Mouse (Mus musculus): Measurements from ENCODE around the gene Tk1. TPM values are rescaled to one million over a fixed set of nuclear protein-coding genes. Genes with fewer than 3 reads are reported as not detected.
A peak's percentile ranks its signal among the peaks of the same experiment; 100 is the strongest.

Tk1 gene
- polyA plus RNA-seq, 1 experiment: 52.8 TPM

- H3K4me2 ChIP-seq (ENCODE audit: low read depth): no peak overlapping the region
- H3K4me3 ChIP-seq: no peak overlapping the region
- no peak overlapping the region for H3ac ChIP-seq (ENCODE audit: control insufficient read depth, insufficient read length)
- no peaks in the 10 kb centered on the region for H3K79me2 ChIP-seq (ENCODE audit: control insufficient read depth, insufficient read depth)
- TF ChIP-seq CEBPB (IDR thresholded peaks at IDR 0.05; ENCODE audit: insufficient read depth, poor library complexity, severe bottlenecking) (no peak), POLR2A (IDR thresholded peaks at IDR 0.05; ENCODE audit: insufficient read length, low read depth) (no peak), TCF3 (IDR thresholded peaks at IDR 0.05; ENCODE audit: insufficient read length, low read depth) (no peak)
- H3K27me3 ChIP-seq (ENCODE audit: control insufficient read depth, insufficient read depth, insufficient read length): no peaks in the 10 kb centered on the region
- no peaks in the 10 kb centered on the region for H3K36me3 ChIP-seq (ENCODE audit: control insufficient read depth, insufficient read depth)
These were observed 37.4 kb upstream of the Tk1 start for GRCm38 (mm10) chr11:117863174-117863856.

- TF ChIP-seq POLR2AphosphoS2 (IDR thresholded peaks at IDR 0.05; ENCODE audit: insufficient read length, low read depth) (peak; percentile 22), TCF12 (IDR thresholded peaks at IDR 0.05; ENCODE audit: insufficient read depth, poor library complexity, severe bottlenecking) (no peak), MYOG (IDR thresholded peaks at IDR 0.05; ENCODE audit: control insufficient read depth in 1 of 3, insufficient read depth in 1 of 3, insufficient read length in 2 of 3, low read depth in 2 of 3) (no peak), E2F4 (IDR thresholded peaks at IDR 0.05; ENCODE audit: insufficient read depth) (no peak), MYOD1 (IDR thresholded peaks at IDR 0.05; ENCODE audit: control insufficient read depth in 1 of 3, insufficient read length in 2 of 3, low read depth in 2 of 3) (no peak), REST (IDR thresholded peaks at IDR 0.05; ENCODE audit: insufficient read depth, insufficient read length) (no peak), SRF (IDR thresholded peaks at IDR 0.05; ENCODE audit: control insufficient read depth, insufficient read length, low read depth) (no peak)
- Histone ChIP-seq H3K36me3 (ENCODE audit: control insufficient read depth, insufficient read depth) (peaks cover 7% of the 10 kb centered on the region), H3K4me2 (ENCODE audit: low read depth) (no peak within 1 kb of the TSS), H3K27me3 (ENCODE audit: control insufficient read depth, insufficient read depth, insufficient read length) (no peaks in the 10 kb centered on the region), H3K79me2 (ENCODE audit: control insufficient read depth, insufficient read depth) (peaks cover 9% of the 10 kb centered on the region), H3K4me3 (no peak within 1 kb of the TSS), H3ac (ENCODE audit: control insufficient read depth, insufficient read length) (no peak within 1 kb of the TSS)
These were observed 34.7 kb upstream of the Tk1 start, which contains the start of gene Tmem235 for GRCm38 (mm10) chr11:117860601-117861000. Tmem235 (plus strand) TSS chr11:117860752.

GRCm38 (mm10) chr11:117858392-117858791 is 32.5 kb upstream of the Tk1 start:
- Histone ChIP-seq H3K4me3 (no peak overlapping the region), H3K27me3 (ENCODE audit: control insufficient read depth, insufficient read depth, insufficient read length) (no peaks in the 10 kb centered on the region), H3K36me3 (ENCODE audit: control insufficient read depth, insufficient read depth) (peaks cover 14% of the 10 kb centered on the region), H3K79me2 (ENCODE audit: control insufficient read depth, insufficient read depth) (peaks cover 23% of the 10 kb centered on the region), H3K4me2 (ENCODE audit: low read depth) (no peak overlapping the region), H3ac (ENCODE audit: control insufficient read depth, insufficient read length) (no peak overlapping the region)
- TF ChIP-seq MYOG (IDR thresholded peaks at IDR 0.05; ENCODE audit: control insufficient read depth in 1 of 3, insufficient read depth in 1 of 3, insufficient read length in 2 of 3, low read depth in 2 of 3) (no peak), TCF12 (IDR thresholded peaks at IDR 0.05; ENCODE audit: insufficient read depth, poor library complexity, severe bottlenecking) (no peak), MYOD1 (IDR thresholded peaks at IDR 0.05; ENCODE audit: control insufficient read depth in 1 of 3, insufficient read length in 2 of 3, low read depth in 2 of 3) (no peak), REST (IDR thresholded peaks at IDR 0.05; ENCODE audit: insufficient read depth, insufficient read length) (no peak), POLR2AphosphoS2 (IDR thresholded peaks at IDR 0.05; ENCODE audit: insufficient read length, low read depth) (no peak), E2F4 (IDR thresholded peaks at IDR 0.05; ENCODE audit: insufficient read depth) (no peak), POLR2A (IDR thresholded peaks at IDR 0.05; ENCODE audit: insufficient read length, low read depth) (no peak), TCF3 (IDR thresholded peaks at IDR 0.05; ENCODE audit: insufficient read length, low read depth) (no peak), MAX (IDR thresholded peaks at IDR 0.05; ENCODE audit: low read depth) (no peak), CEBPB (IDR thresholded peaks at IDR 0.05; ENCODE audit: insufficient read depth, poor library complexity, severe bottlenecking) (no peak), USF1 (IDR thresholded peaks at IDR 0.05; ENCODE audit: low read depth) (no peak), SRF (IDR thresholded peaks at IDR 0.05; ENCODE audit: control insufficient read depth, insufficient read length, low read depth) (no peak)

DNA sequence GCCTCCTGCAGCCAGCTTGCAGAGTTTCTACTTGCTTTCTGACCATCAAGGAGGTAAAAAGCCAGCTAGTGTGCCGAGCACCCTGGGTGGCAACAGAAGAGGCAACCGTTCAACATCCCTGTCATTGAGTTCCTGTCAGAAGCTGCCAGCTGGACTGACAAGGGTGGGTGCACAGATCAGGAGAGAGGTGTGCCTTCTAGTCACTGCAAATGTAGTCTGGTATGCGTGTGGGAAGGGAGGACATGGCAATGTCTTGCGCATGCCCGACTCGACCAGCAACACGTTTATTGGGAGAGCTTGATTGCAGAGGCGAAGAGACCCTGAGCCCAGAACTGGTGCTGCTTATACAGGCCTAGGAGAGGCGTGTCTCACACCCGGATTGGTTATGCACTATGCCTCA is 31.6 kb upstream of the Tk1 start:
- Histone ChIP-seq H3K4me3 (no peak overlapping the region), H3K27me3 (ENCODE audit: control insufficient read depth, insufficient read depth, insufficient read length) (no peaks in the 10 kb centered on the region), H3ac (ENCODE audit: control insufficient read depth, insufficient read length) (no peak overlapping the region), H3K4me2 (ENCODE audit: low read depth) (no peak overlapping the region), H3K79me2 (ENCODE audit: control insufficient read depth, insufficient read depth) (peaks cover 32% of the 10 kb centered on the region), H3K36me3 (ENCODE audit: control insufficient read depth, insufficient read depth) (peaks cover 14% of the 10 kb centered on the region)
- peak; percentile 48 for TF ChIP-seq POLR2AphosphoS2 (IDR thresholded peaks at IDR 0.05; ENCODE audit: insufficient read length, low read depth)
- no peak for TF ChIP-seq TCF12 (IDR thresholded peaks at IDR 0.05; ENCODE audit: insufficient read depth, poor library complexity, severe bottlenecking)
- no peak for TF ChIP-seq MYOD1 (IDR thresholded peaks at IDR 0.05; ENCODE audit: control insufficient read depth in 1 of 3, insufficient read length in 2 of 3, low read depth in 2 of 3)
- TF ChIP-seq REST (IDR thresholded peaks at IDR 0.05; ENCODE audit: insufficient read depth, insufficient read length): no peak

GRCm38 (mm10) chr11:117855975-117856374 is 30.1 kb upstream of the Tk1 start:
- TF ChIP-seq SRF (IDR thresholded peaks at IDR 0.05; ENCODE audit: control insufficient read depth, insufficient read length, low read depth) (no peak), MYOG (IDR thresholded peaks at IDR 0.05; ENCODE audit: control insufficient read depth in 1 of 3, insufficient read depth in 1 of 3, insufficient read length in 2 of 3, low read depth in 2 of 3) (no peak), TCF12 (IDR thresholded peaks at IDR 0.05; ENCODE audit: insufficient read depth, poor library complexity, severe bottlenecking) (no peak)
- Histone ChIP-seq H3K4me2 (ENCODE audit: low read depth) (no peak overlapping the region), H3K4me3 (no peak overlapping the region), H3K27me3 (ENCODE audit: control insufficient read depth, insufficient read depth, insufficient read length) (no peaks in the 10 kb centered on the region), H3K79me2 (ENCODE audit: control insufficient read depth, insufficient read depth) (peaks cover 47% of the 10 kb centered on the region), H3K36me3 (ENCODE audit: control insufficient read depth, insufficient read depth) (peaks cover 24% of the 10 kb centered on the region), H3ac (ENCODE audit: control insufficient read depth, insufficient read length) (no peak overlapping the region)
